Mouse (Mus musculus) lung, postnatal 25 days (tissue): ENCODE results near the gene Elmsan1.
"Not testable (repeated sequence)": the region's sequence is repeated elsewhere in the genome, so short reads cannot be mapped to it uniquely, and the experiment has no call there.

ENCODE experiments used
- DNase-seq: peaks from one replicate; pipeline ENCODE4 v3.0.0; 2022; ENCODE audit warnings: low spot score

The Elmsan1 gene

GRCm38 (mm10) chr12:84218289-84219120 lies at the start of gene Elmsan1:
Elmsan1 (minus strand) TSS chr12:84218881.
- DNase-seq: peak; percentile 81

GRCm38 (mm10) chr12:84267264-84267663 lies 48.6 kb upstream of the Elmsan1 start:
- DNase-seq: no peak

GRCm38 (mm10) chr12:84260363-84260762 lies 41.7 kb upstream of the Elmsan1 start:
- DNase-seq: no peak

GRCm38 (mm10) chr12:84254886-84255285 lies 36.2 kb upstream of the Elmsan1 start:
- DNase-seq: no peak

- no peak for DNase-seq
Observed at GRCm38 (mm10) chr12:84252811-84253210, 34.1 kb upstream of the Elmsan1 start.

GRCm38 (mm10) chr12:84249217-84249616 lies 30.5 kb upstream of the Elmsan1 start:
- DNase-seq: peak; percentile 83

- DNase-seq: peak; percentile 24
Observed at GRCm38 (mm10) chr12:84245683-84246082, 27.0 kb upstream of the Elmsan1 start.

GRCm38 (mm10) chr12:84243076-84243770 lies 24.5 kb upstream of the Elmsan1 start:
- DNase-seq: peak; percentile 69

- DNase-seq: not testable (repeated sequence)
Observed at GRCm38 (mm10) chr12:84237036-84237435, 18.4 kb upstream of the Elmsan1 start.

- DNase-seq: no peak
Observed at GRCm38 (mm10) chr12:84235981-84236752, 17.5 kb upstream of the Elmsan1 start.

- no peak for DNase-seq
Observed at GRCm38 (mm10) chr12:84235577-84235976, 16.9 kb upstream of the Elmsan1 start.

- no peak for DNase-seq
Observed at GRCm38 (mm10) chr12:84233488-84234100, 14.9 kb upstream of the Elmsan1 start.

- DNase-seq: no peak
Observed at GRCm38 (mm10) chr12:84226117-84226840, 7.6 kb upstream of the Elmsan1 start.

GRCm38 (mm10) chr12:84222405-84222961 lies 3.8 kb upstream of the Elmsan1 start:
- peak; percentile 59 for DNase-seq

- DNase-seq: no peak
Observed at GRCm38 (mm10) chr12:84220951-84221891, 2.5 kb upstream of the Elmsan1 start.

- no peak for DNase-seq
Observed at GRCm38 (mm10) chr12:84220515-84220914, 1.8 kb upstream of the Elmsan1 start.

- DNase-seq: no peak
Observed at GRCm38 (mm10) chr12:84219121-84219561, 460 bp upstream of the Elmsan1 start.

- DNase-seq: peak; percentile 78
Observed at GRCm38 (mm10) chr12:84217508-84218131, 1.1 kb downstream of the Elmsan1 start.

GRCm38 (mm10) chr12:84217111-84217507 lies 1.6 kb downstream of the Elmsan1 start:
- DNase-seq: peak; percentile 54
